In the genomic region with DNA sequence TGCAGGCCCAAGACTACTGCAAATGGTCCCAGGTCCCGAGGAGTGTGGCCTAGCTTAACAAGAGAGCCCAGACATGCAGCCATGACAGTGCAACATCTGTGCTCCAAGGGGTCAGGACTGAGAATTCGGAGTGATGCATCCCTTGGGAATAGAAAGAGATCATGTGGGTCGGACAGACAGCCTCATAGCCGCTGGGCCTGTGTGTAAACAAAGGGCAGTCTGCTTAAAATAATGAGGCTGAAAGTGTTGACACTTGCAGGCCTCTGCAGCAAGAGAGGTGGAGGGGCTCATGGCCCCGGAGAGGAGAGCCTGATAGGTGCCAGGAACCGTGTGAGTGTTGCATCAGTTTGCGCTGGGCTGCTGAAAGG, we compare ENCODE assay signal across 10 mouse cellular contexts. TPM values are rescaled to one million over a fixed set of nuclear protein-coding genes. Genes with fewer than 3 reads are reported as not detected.
A peak's percentile ranks its signal among the peaks of the same experiment; 100 is the strongest.
DNase-seq lines count a peak whose midpoint lies in the region; ATAC-seq lines count a peak whose summit lies in the region.
"Had no signal": no experiment of that assay in that cellular context is flagged by ENCODE, and none has a peak within 500 bp of the region (broad histone marks: within the 10 kb centered on the region; RNA-seq: fewer than 3 reads in every experiment).

No protein-coding gene starts in this region.

- no peak for DNase-seq in heart, postnatal 36 days
- peak; percentile 70 for DNase-seq in MN1 (ENCODE audit: low spot score)
- DNase-seq in midbrain, embryonic 10.5 days (ENCODE audit: low spot score), result no peak
- DNase-seq in lung, postnatal 4 days, result no peak
- no peak for DNase-seq in frontal cortex, postnatal 14 days (ENCODE audit: low spot score in 2 of 2)
- DNase-seq in thymus, postnatal 0 days (ENCODE audit: low spot score), result no peak
- DNase-seq: kidney, adult 18-20 months; lung, postnatal 10 days had no signal

- peaks cover 12% of the 10 kb centered on the region for H3K4me1 ChIP-seq in heart, embryonic 12.5 days (replicated peaks)
- H3K4me1 ChIP-seq in forebrain, embryonic 15.5 days, result peaks cover 49% of the 10 kb centered on the region
- peaks cover 45% of the 10 kb centered on the region for H3K4me1 ChIP-seq in midbrain, embryonic 10.5 days

- peak overlapping the region; percentile 43 for H3K4me3 ChIP-seq in heart, embryonic 12.5 days
- H3K4me3 ChIP-seq in forebrain, embryonic 15.5 days, result peak overlapping the region; percentile 47
- peak overlapping the region; percentile 47 for H3K4me3 ChIP-seq in midbrain, embryonic 10.5 days

- no peaks in the 10 kb centered on the region for H3K36me3 ChIP-seq in heart, embryonic 12.5 days
- H3K36me3 ChIP-seq in forebrain, embryonic 15.5 days, result no peaks in the 10 kb centered on the region
- H3K36me3 ChIP-seq in midbrain, embryonic 10.5 days, result no peaks in the 10 kb centered on the region

- no peak for ATAC-seq in heart, embryonic 12.5 days (ENCODE audit: insufficient number of reproducible peaks, low FRiP score)
- 0 out of 2 replicates have a peak, but pooled peaks have one; percentile 7 for ATAC-seq in forebrain, embryonic 15.5 days (replicated peaks)

- H3K4me2 ChIP-seq in heart, embryonic 12.5 days, result peak overlapping the region; percentile 85
- peak overlapping the region; percentile 69 for H3K4me2 ChIP-seq in forebrain, embryonic 15.5 days (replicated peaks)

- WGBS in heart, embryonic 12.5 days, result 14% methylated on average over 7 of the region's 7 CpGs
- WGBS in forebrain, embryonic 15.5 days, result 24% methylated on average over 7 of the region's 7 CpGs
- WGBS in midbrain, embryonic 10.5 days, result 32% methylated on average over 7 of the region's 7 CpGs

- H3K9ac ChIP-seq in heart, embryonic 12.5 days, result no peak overlapping the region
- H3K9ac ChIP-seq in forebrain, embryonic 15.5 days (replicated peaks), result peak overlapping the region; percentile 53

- H3K9me3 ChIP-seq in heart, embryonic 12.5 days (replicated peaks), result no peaks in the 10 kb centered on the region
- H3K9me3 ChIP-seq in forebrain, embryonic 15.5 days, result no peaks in the 10 kb centered on the region
- no peaks in the 10 kb centered on the region for H3K9me3 ChIP-seq in midbrain, embryonic 10.5 days (replicated peaks)

- intact Hi-C loops in heart, postnatal 36 days (cut with DNase I), result no loop called here

- H3K27me3 ChIP-seq in heart, embryonic 12.5 days (replicated peaks), result peaks cover 81% of the 10 kb centered on the region
- H3K27me3 ChIP-seq in forebrain, embryonic 15.5 days, result peaks cover 3% of the 10 kb centered on the region; the same call in 1 of the 2 replicates
- peaks cover 45% of the 10 kb centered on the region for H3K27me3 ChIP-seq in midbrain, embryonic 10.5 days (ENCODE audit: low read depth, poor library complexity, severe bottlenecking)

- H3K27ac ChIP-seq in heart, embryonic 12.5 days (ENCODE audit: poor library complexity, severe bottlenecking), result no peak overlapping the region
- H3K27ac ChIP-seq in forebrain, embryonic 15.5 days (replicated peaks), result peak overlapping the region; percentile 71
- H3K27ac ChIP-seq in midbrain, embryonic 10.5 days (replicated peaks), result peak overlapping the region; percentile 69

RNA-seq across cellular contexts. Expression of gene Tmem179, which starts 6.2 kb away (rescaled TPM):
- polyA plus RNA-seq in heart, embryonic 12.5 days (2016; fragmentation: Nextera tagmentation; extraction: Ambion mirVana), result 0.68 and 0.88 TPM in 2 replicates
- not detected for total RNA-seq in heart, postnatal 36 days (2021)
- polyA plus RNA-seq in forebrain, embryonic 15.5 days (2015; fragmentation: Nextera tagmentation; extraction: Ambion mirVana), result 48.4 and 51.6 TPM in 2 replicates
- 2.8 and 4.9 TPM in 2 replicates for polyA plus RNA-seq in midbrain, embryonic 10.5 days (2016; fragmentation: Nextera tagmentation; extraction: Ambion mirVana)
- polyA plus RNA-seq in thymus, postnatal 0 days (2015; fragmentation: Nextera tagmentation; extraction: Ambion mirVana), result 0.08 and 0.18 TPM in 2 replicates

RNA-seq across cellular contexts. Expression of gene A530016L24Rik, which starts 21.1 kb away (rescaled TPM):
- 6.7 and 7.4 TPM in 2 replicates for polyA plus RNA-seq in heart, embryonic 12.5 days (2016; fragmentation: Nextera tagmentation; extraction: Ambion mirVana)
- 10 to 100 TPM; 26.0 to 29.9 TPM for total RNA-seq in heart, postnatal 36 days (2021)
- 0.14 and 0.22 TPM in 2 replicates for polyA plus RNA-seq in forebrain, embryonic 15.5 days (2015; fragmentation: Nextera tagmentation; extraction: Ambion mirVana)
- polyA plus RNA-seq in midbrain, embryonic 10.5 days (2016; fragmentation: Nextera tagmentation; extraction: Ambion mirVana), result not detected in 2 replicates
- 0.06 and 0.09 TPM in 2 replicates for polyA plus RNA-seq in thymus, postnatal 0 days (2015; fragmentation: Nextera tagmentation; extraction: Ambion mirVana)
